Comparison of ENCODE assay signal across 16 mouse cellular contexts in the genomic region with DNA sequence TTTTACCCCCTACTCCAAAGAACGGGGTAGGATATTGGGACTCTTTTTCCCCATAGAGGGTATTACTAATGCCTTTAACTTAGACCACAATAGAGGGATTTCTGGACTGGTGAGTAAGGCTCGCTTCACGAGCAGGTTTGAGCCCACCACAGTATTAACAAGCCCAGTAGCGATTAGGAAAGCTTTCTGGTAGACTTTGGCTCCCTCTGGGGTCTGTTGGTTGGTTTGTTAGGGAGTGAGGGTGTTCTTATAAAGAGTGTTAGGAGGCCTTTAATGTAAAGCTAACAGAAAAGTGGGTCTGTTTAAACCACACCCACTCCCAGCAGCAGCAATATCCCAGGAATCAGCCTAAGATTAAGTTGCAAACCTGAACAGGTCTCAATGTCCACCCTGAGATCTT. TPM values are rescaled to one million over a fixed set of nuclear protein-coding genes. Genes with fewer than 3 reads are reported as not detected.
DNase-seq lines count a peak whose midpoint lies in the region; ATAC-seq and TF ChIP-seq lines count a peak whose summit lies in the region.
"Had no signal": no experiment of that assay in that cellular context is flagged by ENCODE, and none has a peak within 500 bp of the region (broad histone marks: within the 10 kb centered on the region; RNA-seq: fewer than 3 reads in every experiment).

No protein-coding gene starts in this region.

- no peak overlapping the region for H3K4me3 ChIP-seq in heart, embryonic 16.5 days (ENCODE audit: low read length)
- no peak overlapping the region for H3K4me3 ChIP-seq in forebrain, embryonic 16.5 days (replicated peaks; ENCODE audit: low read length)
- H3K4me3 ChIP-seq in limb, embryonic 14.5 days (replicated peaks; ENCODE audit: low read length): no peak overlapping the region
- H3K4me3 ChIP-seq in kidney, adult 2 months (ENCODE audit: insufficient read depth, low read depth, low read length): no peak overlapping the region
- H3K4me3 ChIP-seq: erythroblast, embryonic 14.5 days had no signal

- no peak overlapping the region for H3K9ac ChIP-seq in heart, embryonic 16.5 days (ENCODE audit: low read length)
- no peak overlapping the region for H3K9ac ChIP-seq in forebrain, embryonic 16.5 days (replicated peaks; ENCODE audit: low read depth, low read length)
- H3K9ac ChIP-seq in limb, embryonic 14.5 days (ENCODE audit: low read depth, low read length, severe bottlenecking): no peak overlapping the region

- no peaks in the 10 kb centered on the region for H3K9me3 ChIP-seq in heart, embryonic 16.5 days (replicated peaks; ENCODE audit: control insufficient read depth, low read length)
- H3K9me3 ChIP-seq in forebrain, embryonic 16.5 days (ENCODE audit: control insufficient read depth, low read length): no peaks in the 10 kb centered on the region
- no peaks in the 10 kb centered on the region for H3K9me3 ChIP-seq in limb, embryonic 14.5 days (ENCODE audit: control insufficient read depth, low read length)

- H3K4me2 ChIP-seq in heart, embryonic 16.5 days (ENCODE audit: low read depth, low read length): peak overlapping the region; percentile 70; the same call in 1 of the 2 replicates
- no peak overlapping the region for H3K4me2 ChIP-seq in forebrain, embryonic 16.5 days (ENCODE audit: low read length)
- H3K4me2 ChIP-seq in limb, embryonic 14.5 days (replicated peaks; ENCODE audit: low read depth, low read length, severe bottlenecking): peak overlapping the region; percentile 64; the same call in 1 of the 2 replicates

- peak; percentile 17; the same call in 1 of the 2 replicates for TF ChIP-seq CTCF in brain, embryonic 14.5 days (IDR thresholded peaks at IDR 0.05; ENCODE audit: borderline replicate concordance, extremely low read depth, insufficient read depth, insufficient read length)
- TF ChIP-seq CTCF in kidney, adult 2 months (conservative IDR thresholded peaks at IDR 0.05; ENCODE audit: insufficient read depth, insufficient read length, low read depth, low read length): no peak

- WGBS in heart, embryonic 16.5 days: 32% methylated on average over 4 of the region's 4 CpGs
- 11% methylated on average over 4 of the region's 4 CpGs for WGBS in forebrain, embryonic 16.5 days
- WGBS in limb, embryonic 14.5 days: 14% methylated on average over 4 of the region's 4 CpGs
- WGBS in kidney, adult 2 months: 34% methylated on average over 4 of the region's 4 CpGs

- peaks cover 26% of the 10 kb centered on the region for H3K27me3 ChIP-seq in heart, embryonic 16.5 days (ENCODE audit: control insufficient read depth, insufficient read depth, low read length)
- H3K27me3 ChIP-seq in forebrain, embryonic 16.5 days (replicated peaks; ENCODE audit: control insufficient read depth, insufficient read depth, low read length): peaks cover 40% of the 10 kb centered on the region
- peaks cover 47% of the 10 kb centered on the region for H3K27me3 ChIP-seq in limb, embryonic 14.5 days (ENCODE audit: control insufficient read depth, insufficient read depth, low read length)
- peaks cover 4% of the 10 kb centered on the region for H3K27me3 ChIP-seq in kidney, adult 2 months (replicated peaks; ENCODE audit: control insufficient read depth, insufficient read depth, low read length)
- H3K27me3 ChIP-seq: CH12.LX had no signal

- ATAC-seq in heart, embryonic 16.5 days (replicated peaks; ENCODE audit: extremely low read depth, insufficient read depth, low FRiP score): no peak
- peak; percentile 58; the same call in 1 of the 2 replicates for ATAC-seq in forebrain, embryonic 16.5 days
- no peak for ATAC-seq in limb, embryonic 14.5 days (ENCODE audit: low FRiP score, low read depth)

- no peak overlapping the region for H3K27ac ChIP-seq in heart, embryonic 16.5 days (ENCODE audit: low read length)
- H3K27ac ChIP-seq in forebrain, embryonic 16.5 days (ENCODE audit: low read length): no peak overlapping the region
- H3K27ac ChIP-seq in limb, embryonic 14.5 days (replicated peaks; ENCODE audit: low read depth, low read length): no peak overlapping the region
- no peak overlapping the region for H3K27ac ChIP-seq in kidney, adult 2 months (ENCODE audit: insufficient read depth, low read depth, low read length)

- peaks cover 6% of the 10 kb centered on the region; the same call in 1 of the 2 replicates for H3K4me1 ChIP-seq in heart, embryonic 16.5 days (ENCODE audit: control insufficient read depth, insufficient read depth, low read length)
- peaks cover 6% of the 10 kb centered on the region for H3K4me1 ChIP-seq in forebrain, embryonic 16.5 days (replicated peaks; ENCODE audit: control insufficient read depth, insufficient read depth, low read length)
- H3K4me1 ChIP-seq in limb, embryonic 14.5 days (ENCODE audit: control insufficient read depth, insufficient read depth, low read length): 0 out of 2 replicates have a peak, but pooled peaks cover 9% of the 10 kb centered on the region
- H3K4me1 ChIP-seq in kidney, adult 2 months (ENCODE audit: control insufficient read depth, insufficient read depth, low read length): no peaks in the 10 kb centered on the region

- no peak for TF ChIP-seq POLR2A in brain, embryonic 14.5 days (IDR thresholded peaks at IDR 0.05; ENCODE audit: borderline replicate concordance, extremely low read depth, insufficient read depth, insufficient read length, poor library complexity, severe bottlenecking)
- TF ChIP-seq POLR2A in limb, embryonic 14.5 days (IDR thresholded peaks at IDR 0.05; ENCODE audit: borderline replicate concordance, extremely low read depth, insufficient read depth, insufficient read length): no peak
- no peak for TF ChIP-seq POLR2A in kidney, adult 2 months (IDR thresholded peaks at IDR 0.05; ENCODE audit: low read depth, low read length)

- H3K36me3 ChIP-seq in heart, embryonic 16.5 days (ENCODE audit: control insufficient read depth, insufficient read depth): no peaks in the 10 kb centered on the region
- H3K36me3 ChIP-seq in forebrain, embryonic 16.5 days (ENCODE audit: control insufficient read depth, insufficient read depth): no peaks in the 10 kb centered on the region
- H3K36me3 ChIP-seq in limb, embryonic 14.5 days (ENCODE audit: control insufficient read depth, insufficient read depth, low read length): no peaks in the 10 kb centered on the region
- no peaks in the 10 kb centered on the region for H3K36me3 ChIP-seq in kidney, adult 2 months (ENCODE audit: control insufficient read depth, insufficient read depth, low read length)

- DNase-seq in heart, adult 18-20 months: no peak
- DNase-seq in brain, embryonic 14.5 days (ENCODE audit: low read depth): peak; percentile 52
- no peak for DNase-seq in limb, embryonic 14.5 days (ENCODE audit: low spot score)
- no peak for DNase-seq in frontal cortex, postnatal 25 days (ENCODE audit: low spot score in 2 of 2)
- no peak for DNase-seq in thymus, postnatal 4 days
- no peak for DNase-seq in kidney, adult 2 months
- DNase-seq: cerebellum, postnatal 14 days; kidney, postnatal 4 days; left cerebral cortex, postnatal 4 days; right cerebral cortex, postnatal 14 days had no signal

RNA-seq across cellular contexts. Expression of a gene that starts 17.2 kb away (rescaled TPM):
- not detected in 2 replicates for polyA plus RNA-seq in heart, embryonic 16.5 days (2015; fragmentation: Nextera tagmentation; extraction: Ambion mirVana)
- total RNA-seq in heart, adult 18-20 months (2021): not detected
- 8.9 and 16.4 TPM in 2 replicates for polyA plus RNA-seq in brain, embryonic 14.5 days (2012; rRNA removed)
- polyA plus RNA-seq in forebrain, embryonic 16.5 days (2015; fragmentation: Nextera tagmentation; extraction: Ambion mirVana): 0.24 TPM in 1 of 2 replicates, not detected in the other
- polyA plus RNA-seq in limb, embryonic 14.5 days (2012; rRNA removed): 0.04 TPM in 1 of 2 replicates, not detected in the other
- not detected in 2 replicates for polyA plus RNA-seq in limb, embryonic 14.5 days (2014; fragmentation: Nextera tagmentation; extraction: Ambion mirVana)
- polyA plus RNA-seq in kidney, adult 2 months (2012; rRNA removed): not detected in 2 replicates
- total RNA-seq: CH12.LX; granulocyte monocyte progenitor cell, adult 5-6 weeks had no signal
- polyA plus RNA-seq: erythroblast, embryonic 14.5 days; lung, postnatal 0 days had no signal
